ENCODE assay signal across 17 mouse cellular contexts in the genomic region with DNA sequence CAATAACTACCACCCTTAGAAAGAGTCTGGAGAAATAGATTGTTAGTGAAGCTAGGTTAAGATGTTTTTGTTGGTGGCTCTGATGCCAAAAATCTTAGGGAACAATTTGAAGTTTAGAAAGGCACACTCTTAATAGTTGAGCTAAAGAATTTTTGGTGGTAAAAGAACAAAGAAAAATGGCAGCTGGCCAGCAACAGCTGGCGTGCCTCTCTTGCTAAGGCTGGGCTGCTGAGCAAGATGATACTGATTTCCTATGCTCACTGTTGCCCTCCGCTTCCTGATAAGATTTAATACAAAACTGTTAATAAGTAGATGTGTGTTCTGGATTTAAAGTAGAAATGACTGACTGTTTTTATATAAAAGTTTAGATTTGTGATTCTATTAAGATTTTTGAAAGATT. TPM values are rescaled to one million over a fixed set of nuclear protein-coding genes. Genes with fewer than 3 reads are reported as not detected.
"Had no signal": no experiment of that assay in that cellular context is flagged by ENCODE, and none has a peak within 500 bp of the region (broad histone marks: within the 10 kb centered on the region; RNA-seq: fewer than 3 reads in every experiment).

No protein-coding gene starts in this region.

- H3K9ac ChIP-seq: hindbrain, embryonic 15.5 days; limb, embryonic 12.5 days; liver, embryonic 14.5 days; neural tube, embryonic 15.5 days had no signal

- H3K4me1 ChIP-seq: hindbrain, embryonic 15.5 days; limb, embryonic 12.5 days; midbrain, embryonic 10.5 days; neural tube, embryonic 15.5 days had no signal

- H3K4me3 ChIP-seq: hindbrain, embryonic 15.5 days; limb, embryonic 12.5 days; midbrain, embryonic 10.5 days; myocyte; neural tube, embryonic 15.5 days had no signal

- H3K27me3 ChIP-seq: hindbrain, embryonic 15.5 days; limb, embryonic 12.5 days; neural tube, embryonic 15.5 days had no signal

- ATAC-seq: intestine, embryonic 16.5 days had no signal

- H3K9me3 ChIP-seq: hindbrain, embryonic 15.5 days; limb, embryonic 12.5 days; midbrain, embryonic 10.5 days; neural tube, embryonic 15.5 days had no signal

- H3K27ac ChIP-seq: hindbrain, embryonic 15.5 days; limb, embryonic 12.5 days; liver, embryonic 14.5 days; midbrain, embryonic 10.5 days; neural tube, embryonic 15.5 days; stomach, postnatal 0 days had no signal

- H3K4me2 ChIP-seq: hindbrain, embryonic 15.5 days; limb, embryonic 12.5 days; neural tube, embryonic 15.5 days had no signal

- DNase-seq: kidney, adult 2 months; layer of hippocampus, adult 9-11 months; layer of hippocampus, postnatal 36 days; midbrain, embryonic 14.5 days; right cerebral cortex, adult 18-20 months; thymus, postnatal 4 days had no signal

RNA-seq across cellular contexts. Expression of gene Adprhl1, which starts 13.6 kb away (rescaled TPM):
- total RNA-seq: megakaryocyte, adult 5-6 weeks had no signal
- polyA plus RNA-seq: large intestine, adult 2 months; liver, adult 2 months; liver, embryonic 14.5 days; midbrain, embryonic 10.5 days; midbrain, embryonic 14.5 days had no signal
